Mouse (Mus musculus): Measurements from ENCODE around the gene Cd28.

- TF ChIP-seq CTCF (IDR thresholded peaks at IDR 0.05; ENCODE audit: control insufficient read depth, insufficient read depth, insufficient read length) (no peak), MYOG (IDR thresholded peaks at IDR 0.05; ENCODE audit: control insufficient read depth, extremely low read depth, insufficient read length) (no peak), MYOD1 (IDR thresholded peaks at IDR 0.05; ENCODE audit: control insufficient read depth, insufficient read length, low read depth) (no peak), CEBPB (IDR thresholded peaks at IDR 0.05; ENCODE audit: low read depth) (no peak), USF1 (IDR thresholded peaks at IDR 0.05; ENCODE audit: low read depth) (no peak), MAX (IDR thresholded peaks at IDR 0.05) (no peak)
These were observed 20.3 kb upstream of the Cd28 start for GRCm38 (mm10) chr1:60696115-60696895.
